Mouse (Mus musculus) kidney, adult 2 months (tissue): ENCODE data around the gene Pih1d2.

Experiments
- CTCF ChIP-seq: fragments of 200-500 bp; conservative IDR thresholded peaks from 2 replicates; pipeline ENCODE4 v1.5.1; 2011; ENCODE audit warnings: low read depth, mild to moderate bottlenecking, control low read depth, low read length, moderate library complexity, mixed read lengths; ENCODE audit not compliant: insufficient read depth, insufficient read length
- POLR2A ChIP-seq: fragments of 200-500 bp; IDR thresholded peaks from one replicate; pipeline ENCODE4 v1.6.1; 2011; ENCODE audit warnings: low read depth, low read length, control low read depth

GRCm38 (mm10) chr9:50601536-50601935, 15.6 kb upstream of the Pih1d2 start:
- TF ChIP-seq CTCF (no peak), POLR2A (no peak)
